Mouse (Mus musculus) adrenal gland, postnatal 10 days (tissue): ENCODE results near the gene Ccdc160. TPM values are rescaled to one million over a fixed set of nuclear protein-coding genes. Genes with fewer than 3 reads are reported as not detected.

ENCODE experiments used
- microRNA-seq: library from miRNA; unstranded; fragments of <30 nt; microRNA quantifications from one replicate; pipeline ENCODE4 v1.2.0, GENCODE M21; 2021
- total RNA-seq, 2 experiments: library from RNA; stranded (reverse); gene quantifications; 2 replicates each; pipeline ENCODE4 v1.2.3; 2021

Ccdc160 gene
- total RNA-seq, 2 experiments from 2014 or later: 11.4 to 11.6 TPM

Small RNA genes within 50 kb of the gene (microRNA-seq; reads per million reads assigned to microRNA genes)
- gene Mir106a: 83.6 reads per million, percentile 42 among the genes with 10 or more reads in this experiment
- 6.0 reads per million, percentile 7 among the genes with 10 or more reads in this experiment for gene Mir18b
- not detected for gene Mir19b-2
- 78.5 reads per million, percentile 41 among the genes with 10 or more reads in this experiment for gene Mir20b
- gene Mir363: 26.3 reads per million, percentile 30 among the genes with 10 or more reads in this experiment
- gene Mir92-2: 121 reads per million, percentile 46 among the genes with 10 or more reads in this experiment

Other genes with a start within 250 kb of the Ccdc160 start
- 100 to 1,000 TPM in 1 of 2 experiments, 10 to 100 TPM in 1; 96.6 to 113 TPM for gene Gpc3, start 177.2 kb upstream of the Ccdc160 start, total RNA-seq
- gene Phf6, start 121.1 kb downstream of the Ccdc160 start, total RNA-seq: 10 to 100 TPM; 15.8 to 15.9 TPM
- 10 to 100 TPM; 67.8 to 85.8 TPM for gene Hprt, start 196.9 kb downstream of the Ccdc160 start, total RNA-seq